Mouse (Mus musculus) gastrocnemius, postnatal 36 days (tissue): Measurements from ENCODE around the gene Cttnbp2. TPM values are rescaled to one million over a fixed set of nuclear protein-coding genes. Genes with fewer than 3 reads are reported as not detected.

Experiments
- DNase-seq, 2 experiments: peaks; one replicate each; pipeline ENCODE4 v3.0.0; 2022
- intact Hi-C: fragments of 180-260 bp; cut with DNase I; formaldehyde crosslinking; loops from one replicate; pipeline ENCODE4 v1.15.1; 2025
- long read RNA-seq, 2 experiments: library from polyadenylated mRNA; stranded (forward); transcript quantifications; one replicate each; pipeline ENCODE4 v2.0.0; 2021
- total RNA-seq, 2 experiments: library from RNA; stranded (reverse); gene quantifications; 2 replicates each; pipeline ENCODE4 v1.2.3; 2021

The Cttnbp2 gene
- 1 to 10 TPM in 1 of 2 experiments, under 1 TPM in 1; 0.62 to 1.0 TPM for total RNA-seq
- long read RNA-seq, experiment 1: 0 reads
- long read RNA-seq, experiment 2: 0 reads

DNA sequence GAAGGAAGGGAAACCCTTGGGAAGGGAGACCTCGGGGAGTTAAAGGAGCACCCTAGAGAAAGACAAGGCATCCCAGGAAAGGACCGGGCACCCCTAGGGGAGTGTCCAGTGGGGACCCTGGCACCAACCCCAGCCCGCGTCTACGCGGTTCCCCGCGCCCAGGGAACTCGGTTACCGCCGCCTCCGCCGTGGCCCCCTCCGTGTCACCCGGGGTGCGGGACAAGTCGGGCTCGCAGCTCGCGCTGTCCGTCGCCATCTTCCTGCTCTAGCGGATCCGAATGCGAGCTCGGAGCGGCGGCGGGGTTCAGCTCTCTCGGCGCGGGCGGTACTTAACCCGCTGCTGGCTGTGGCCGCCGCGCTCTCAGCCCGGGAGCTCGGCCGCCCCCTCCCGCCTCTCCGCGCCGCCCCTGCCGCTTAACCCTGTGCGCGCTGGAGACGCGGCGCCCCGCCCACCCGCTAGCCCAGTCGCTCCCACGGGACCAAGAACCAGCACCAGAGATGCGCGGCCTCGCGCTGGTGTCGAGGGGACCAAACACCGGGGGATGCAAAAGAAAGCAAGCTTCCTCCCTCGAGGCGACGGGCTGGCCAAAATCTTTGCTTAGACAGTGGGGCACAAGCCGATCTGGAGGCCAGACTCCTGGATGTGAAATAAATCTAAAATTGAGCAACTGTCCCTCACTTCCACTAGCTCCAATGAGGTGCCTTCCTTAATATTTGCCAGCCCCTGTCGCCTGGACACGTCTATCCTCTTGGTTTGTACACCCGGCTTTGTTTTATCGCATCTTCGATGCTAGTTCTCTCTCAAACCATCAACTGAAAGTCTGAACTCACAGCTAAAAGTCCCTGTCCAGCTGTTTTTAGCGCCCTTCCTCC is at the start of gene Cttnbp2:
Cttnbp2 (minus strand) TSS at position 364 of the 873 bp plus-strand sequence.
- peak; percentile 28 to 31 for DNase-seq
- intact Hi-C loops: no loop called here

DNA sequence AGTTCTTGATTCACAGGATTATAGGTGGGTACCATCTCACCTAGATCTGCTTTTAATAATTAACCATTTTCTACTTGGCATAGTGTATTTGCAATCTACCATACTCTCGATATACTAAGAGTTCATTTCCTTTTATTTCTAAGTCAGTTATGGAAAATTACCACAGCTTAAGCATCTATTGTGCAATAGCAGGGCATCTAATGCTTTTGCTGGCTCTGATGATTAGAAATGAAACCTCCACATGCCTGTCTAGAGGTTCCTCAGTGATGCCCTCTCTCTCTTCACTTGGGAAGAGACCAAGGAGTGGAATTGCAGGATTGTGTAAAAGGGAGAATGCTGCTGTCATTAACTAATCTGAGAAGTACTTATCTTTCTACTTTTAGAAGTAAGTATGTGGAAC is 44.4 kb upstream of the Cttnbp2 start:
- DNase-seq: no peak
- intact Hi-C loops: no loop called here

DNA sequence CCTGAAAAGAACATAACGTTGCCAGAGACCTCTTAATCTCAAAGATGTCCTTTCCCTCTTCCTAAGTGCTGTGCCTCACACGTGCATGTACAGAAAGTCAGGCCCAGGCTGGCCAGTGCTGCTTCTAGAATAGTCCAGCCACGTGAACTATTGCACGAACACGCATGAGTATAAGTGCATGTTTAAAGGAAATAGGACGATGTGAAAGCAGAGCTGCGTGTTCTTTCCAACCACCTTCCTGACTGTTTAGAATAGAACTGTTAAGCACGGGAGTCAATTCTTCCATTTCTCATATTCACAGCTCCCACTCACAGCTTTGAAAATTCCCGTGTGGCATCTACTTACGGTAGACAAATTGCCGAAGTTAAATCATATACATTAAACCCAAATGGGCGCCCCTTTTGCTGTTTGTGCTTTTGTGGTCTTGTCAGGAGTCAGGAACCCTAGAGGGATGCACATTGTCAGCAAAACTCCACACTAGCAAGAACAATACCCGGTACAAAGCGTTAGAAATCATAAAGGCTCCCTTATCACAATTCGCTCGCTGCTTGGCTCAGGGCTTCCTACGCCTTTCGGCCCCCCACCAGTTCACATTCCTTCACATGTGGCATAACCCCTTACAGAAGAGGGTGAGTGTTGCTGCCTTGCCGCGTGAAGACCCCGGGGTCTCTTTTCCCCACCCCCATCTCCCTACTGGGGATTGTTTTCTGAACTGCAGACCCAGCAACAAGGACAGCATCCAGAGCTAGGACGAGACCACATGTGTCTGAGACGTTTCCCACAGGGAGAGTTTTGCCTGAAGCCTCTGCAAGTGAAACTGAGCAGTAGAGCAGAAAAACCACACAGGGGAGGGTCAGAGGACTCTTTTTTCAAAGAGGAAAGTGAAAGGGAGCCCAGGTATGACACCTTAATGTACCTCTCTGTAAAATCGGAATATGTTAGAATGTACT is 33.1 kb upstream of the Cttnbp2 start:
- no peak for DNase-seq
- intact Hi-C loops: no loop called here

DNA sequence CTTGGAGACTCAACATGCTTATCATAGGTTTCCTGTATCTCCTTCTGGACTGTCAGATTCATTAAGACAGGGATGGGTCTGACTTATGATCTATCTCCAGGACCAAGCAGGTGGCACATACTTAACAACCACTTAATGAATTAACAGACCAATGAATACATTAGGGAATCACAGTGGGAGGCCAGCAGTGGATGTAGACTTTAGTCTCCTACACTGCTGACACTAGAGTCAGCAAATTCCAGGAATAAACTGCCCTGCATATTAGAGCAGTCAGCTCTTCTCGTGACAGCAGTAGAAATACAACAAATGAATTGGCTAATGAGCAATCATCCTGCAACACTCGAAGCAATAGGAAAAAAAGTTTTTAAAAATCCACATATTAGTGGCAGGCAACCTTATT is 29.2 kb upstream of the Cttnbp2 start:
- no peak for DNase-seq
- intact Hi-C loops: no loop called here

DNA sequence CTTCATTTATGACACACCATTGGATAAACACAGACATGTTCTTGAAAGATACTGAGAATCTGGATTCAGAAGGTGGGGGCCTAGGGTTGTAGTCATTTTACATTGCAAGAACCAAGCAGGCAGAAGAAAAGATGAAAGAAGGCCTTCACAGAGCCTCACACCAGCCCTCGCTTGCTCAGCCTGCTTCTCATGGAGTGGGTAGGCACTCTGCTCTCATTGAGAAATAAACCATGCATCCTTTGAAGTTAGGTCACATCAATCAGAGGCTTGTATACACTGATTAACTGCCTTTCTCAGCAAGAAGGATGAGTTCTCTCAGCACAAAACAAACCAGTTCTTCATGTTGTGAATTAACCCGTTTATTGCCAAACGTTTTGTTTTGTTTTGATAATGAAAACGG is 25.8 kb upstream of the Cttnbp2 start:
- intact Hi-C loops: no loop called here
- no peak for DNase-seq

DNA sequence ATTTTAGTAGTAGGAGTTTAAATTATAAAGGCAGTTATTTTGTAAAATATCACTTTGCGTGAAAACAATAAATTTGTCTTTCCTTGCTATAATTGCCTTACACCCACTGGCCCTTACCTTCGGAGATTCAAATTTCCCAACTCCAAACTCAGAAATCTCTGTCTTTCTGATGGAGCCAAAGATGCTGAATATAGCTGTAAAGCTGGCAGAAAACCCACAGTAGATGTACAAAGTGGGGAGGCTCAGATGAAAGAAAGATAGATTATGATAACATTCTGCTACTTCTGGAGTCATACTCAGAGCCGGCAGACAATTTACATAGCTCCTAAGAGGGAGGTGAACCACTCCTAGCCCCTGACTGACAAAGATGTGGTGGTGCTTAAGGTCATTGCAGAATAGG is 15.8 kb upstream of the Cttnbp2 start:
- DNase-seq: no peak
- intact Hi-C loops: no loop called here

DNA sequence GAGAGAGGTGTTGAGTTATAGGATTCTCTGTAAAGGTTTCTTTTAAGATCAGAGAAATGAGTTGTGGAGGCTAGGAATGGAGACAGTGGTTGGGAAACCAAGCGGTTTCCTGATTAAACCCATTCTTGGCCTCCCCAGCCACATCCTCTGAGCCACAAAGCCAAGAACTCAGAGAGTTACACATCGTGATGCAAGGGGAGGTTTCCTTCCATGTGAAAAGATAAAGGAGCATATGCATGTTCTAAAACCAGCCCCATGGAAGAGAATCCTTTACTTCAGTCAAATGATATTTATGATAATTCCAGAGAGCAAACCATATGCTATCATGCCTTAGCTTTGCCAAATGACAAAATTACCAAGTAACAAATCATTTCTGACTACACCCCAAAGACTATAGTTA is 3.0 kb upstream of the Cttnbp2 start:
- no peak for DNase-seq
- intact Hi-C loops: no loop called here

DNA sequence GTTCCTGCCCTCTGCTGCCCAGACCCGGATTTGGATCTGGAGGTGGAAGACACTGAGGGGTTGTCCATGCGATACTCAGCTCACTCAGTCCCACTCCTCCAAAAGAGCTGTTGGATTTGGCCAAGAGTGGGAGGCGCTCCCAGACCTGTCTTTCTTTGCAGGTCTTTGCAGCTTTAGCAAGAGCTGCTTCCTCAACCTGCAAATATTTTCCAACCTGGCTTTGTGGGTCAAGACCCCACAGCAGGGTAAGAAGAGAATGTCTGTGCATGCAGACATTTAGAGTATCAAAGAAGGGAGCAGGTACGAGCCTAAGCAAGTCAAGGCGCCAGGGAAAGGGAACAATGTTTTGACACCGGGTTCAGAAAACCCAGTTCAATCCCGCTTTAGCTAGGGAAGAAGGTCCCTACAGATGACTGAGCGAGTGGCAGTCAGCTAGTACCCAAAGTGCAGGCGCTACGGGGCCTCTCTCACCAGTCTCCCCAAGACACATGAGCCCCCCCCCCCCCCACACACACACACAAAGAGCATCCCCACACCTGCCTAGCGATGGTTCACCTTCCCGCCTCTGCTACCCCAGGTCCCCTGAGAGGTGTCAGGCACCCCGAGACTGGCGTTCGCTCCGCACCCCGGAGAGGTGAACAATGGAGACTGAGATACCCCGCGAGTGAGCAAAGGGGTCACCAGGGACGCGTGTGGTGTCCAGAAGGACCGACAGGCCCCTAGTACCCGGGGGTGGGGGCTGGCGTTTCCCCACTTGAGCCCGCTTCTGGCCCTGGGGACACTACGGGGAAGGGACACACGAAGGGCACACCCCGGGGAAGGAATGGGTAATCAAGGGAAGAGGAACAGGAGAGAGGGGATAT is 801 bp downstream of the Cttnbp2 start:
- intact Hi-C loops: no loop called here
- no peak for DNase-seq

DNA sequence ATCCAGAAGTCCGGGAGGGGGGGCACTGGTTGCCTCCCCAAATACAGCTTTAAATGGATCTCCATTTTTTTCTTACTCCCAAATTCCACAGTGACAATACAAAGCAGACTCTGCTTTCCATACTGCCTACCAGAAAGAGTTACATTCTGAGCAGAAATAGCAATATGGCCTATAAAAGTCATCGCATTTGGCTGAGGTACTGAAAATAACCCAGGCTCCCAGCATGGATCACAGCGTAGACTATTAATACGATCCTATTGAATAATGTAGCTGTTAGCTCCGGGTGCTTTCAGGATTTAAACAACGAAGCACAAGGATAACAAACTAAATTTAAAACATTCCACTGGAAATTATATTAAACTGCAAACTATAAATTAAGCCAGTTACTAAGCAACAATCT is 2.8 kb downstream of the Cttnbp2 start:
- DNase-seq: no peak
- intact Hi-C loops: no loop called here

DNA sequence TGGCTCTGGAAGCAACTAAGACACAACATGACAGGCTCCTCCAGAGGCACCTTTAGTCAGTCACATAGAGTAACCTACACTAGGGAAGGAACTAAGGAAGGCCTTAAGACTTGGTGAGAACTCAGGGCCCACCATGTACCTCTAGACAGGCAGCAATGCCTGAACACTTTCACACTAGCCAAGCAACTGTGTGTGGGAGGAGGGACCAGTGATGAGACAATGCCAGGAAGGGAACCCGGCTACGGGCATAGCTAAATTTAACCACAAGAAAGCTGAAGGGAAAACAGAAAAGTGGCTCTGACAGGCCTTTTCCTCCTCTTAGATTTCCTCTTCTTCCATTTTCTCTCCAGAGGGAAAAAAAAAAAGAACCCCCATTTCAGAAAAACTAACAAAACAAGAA is 6.6 kb downstream of the Cttnbp2 start:
- intact Hi-C loops: no loop called here
- DNase-seq: no peak

DNA sequence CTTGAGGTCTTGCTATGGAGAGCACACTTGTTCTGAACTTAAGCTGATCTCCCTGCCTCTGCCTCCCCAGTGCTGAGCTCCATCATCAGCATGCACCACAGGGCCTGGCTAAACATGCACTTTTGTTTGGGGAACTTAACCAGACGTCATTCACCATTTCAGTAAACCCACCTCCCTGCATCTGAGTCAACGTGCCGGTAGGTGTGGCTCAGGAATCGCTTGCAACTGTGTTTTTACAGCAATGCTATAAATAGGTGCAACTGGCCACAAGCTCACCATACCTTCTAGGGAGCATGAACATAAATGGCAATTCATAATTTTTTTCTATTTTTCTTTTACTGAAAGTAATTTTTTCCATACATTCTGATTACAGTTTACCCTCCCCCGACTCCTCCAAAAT is 14.8 kb downstream of the Cttnbp2 start:
- intact Hi-C loops: no loop called here
- DNase-seq: no peak

DNA sequence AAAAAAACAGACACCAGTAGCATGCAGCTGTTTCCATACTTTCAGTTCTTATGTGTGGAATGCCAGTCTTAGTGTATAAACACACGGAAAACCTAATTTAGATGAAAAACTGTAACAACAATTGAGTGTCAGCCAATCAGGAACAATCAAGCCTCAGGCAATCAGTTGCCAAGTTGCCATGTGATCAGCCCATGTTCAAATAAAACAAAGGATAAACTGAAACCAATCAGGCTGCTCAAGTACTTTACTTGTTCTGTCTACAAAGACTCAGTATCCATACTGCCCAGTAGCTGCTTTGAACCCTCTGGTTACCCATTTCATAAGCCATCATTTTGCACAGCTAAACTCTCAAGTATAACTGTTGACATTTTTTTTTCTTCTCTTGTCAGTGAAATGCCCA is 21.7 kb downstream of the Cttnbp2 start:
- DNase-seq: no peak
- intact Hi-C loops: no loop called here

DNA sequence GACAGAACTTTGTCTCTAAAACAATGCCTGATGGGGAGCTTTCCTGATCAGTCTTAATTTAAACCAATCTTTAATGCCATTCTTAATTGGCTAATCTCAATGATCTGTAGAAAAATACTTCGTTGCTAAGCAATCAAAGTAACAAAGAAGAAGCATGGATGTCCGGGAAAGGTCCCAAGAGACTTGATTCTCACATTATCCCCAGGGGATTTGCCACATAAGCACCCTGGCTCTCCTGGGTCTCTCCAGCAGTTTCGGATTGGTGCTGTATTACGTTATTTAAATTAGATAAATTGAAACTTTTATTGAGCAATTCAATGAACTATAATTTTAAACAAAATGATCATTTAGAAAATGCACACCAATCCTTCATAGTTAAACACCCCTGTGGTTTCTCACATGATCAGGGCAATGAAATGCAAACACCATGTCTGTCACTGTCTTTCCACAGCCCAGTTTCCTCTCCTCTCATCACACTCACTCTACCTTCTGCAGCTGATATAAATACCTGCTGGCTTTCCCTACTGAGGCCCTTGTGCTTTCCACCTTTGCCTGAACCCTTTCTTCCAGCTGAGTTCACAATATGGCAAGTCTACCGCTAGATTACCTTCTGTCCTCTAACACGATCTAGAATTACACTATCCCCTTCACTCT is 22.3 kb downstream of the Cttnbp2 start:
- intact Hi-C loops: no loop called here
- DNase-seq: no peak

DNA sequence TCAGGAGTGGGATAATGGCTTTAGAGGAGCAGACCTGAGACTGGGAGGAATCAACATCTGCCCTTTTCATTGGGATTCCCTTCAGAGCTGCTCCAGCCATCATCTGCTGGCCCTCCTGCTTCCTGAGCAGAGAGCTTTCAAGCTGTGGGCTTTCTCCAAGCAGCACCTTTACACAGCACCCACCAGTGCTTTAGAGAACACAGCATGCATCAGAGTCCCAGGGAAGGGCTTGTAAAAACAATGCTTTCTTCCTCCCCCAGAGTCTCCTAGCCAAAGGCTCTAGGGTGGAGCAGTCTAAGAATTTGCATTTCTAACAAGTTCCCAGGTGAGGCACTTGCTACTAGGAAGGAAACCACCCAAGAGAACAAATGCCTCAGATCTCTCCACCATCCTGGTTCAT is 29.6 kb downstream of the Cttnbp2 start:
- intact Hi-C loops: no loop called here
- DNase-seq: no peak

DNA sequence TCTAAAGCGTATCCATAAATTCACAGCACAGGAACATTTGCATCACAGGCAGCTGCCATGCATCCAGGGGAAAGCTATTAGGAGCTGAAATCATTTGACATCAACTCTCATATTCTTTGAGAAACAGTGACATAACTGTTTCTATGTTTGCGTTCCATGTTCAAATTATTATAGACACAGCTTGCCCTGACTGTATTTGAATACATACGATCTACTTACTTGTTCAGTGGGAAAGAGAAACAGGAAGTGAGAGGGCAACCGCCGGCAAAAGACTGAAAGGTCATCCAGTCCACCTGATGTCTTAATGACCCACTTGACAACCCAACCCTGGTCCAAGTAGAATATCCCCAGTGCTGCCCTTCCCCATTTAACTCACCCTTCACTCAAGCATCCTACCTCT is 30.6 kb downstream of the Cttnbp2 start:
- intact Hi-C loops: no loop called here
- DNase-seq: no peak

DNA sequence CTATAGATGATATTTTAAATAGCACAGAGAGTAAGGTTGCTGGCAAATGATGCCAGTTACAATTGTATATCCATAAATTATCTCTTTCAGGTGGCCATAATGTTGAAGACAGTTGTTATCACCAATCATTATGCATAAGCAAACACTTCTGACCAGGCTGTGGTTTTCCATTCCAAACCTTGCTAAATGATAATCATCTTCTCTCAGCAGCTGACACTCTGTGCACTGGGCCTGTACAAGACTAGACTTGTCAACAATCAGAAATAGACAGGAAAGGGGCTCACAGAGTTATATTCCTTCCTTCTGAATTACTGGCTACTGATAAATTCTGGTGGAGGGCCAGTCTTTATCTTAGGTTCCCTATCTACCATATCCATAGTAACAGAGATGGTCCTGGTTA is 32.1 kb downstream of the Cttnbp2 start:
- no peak for DNase-seq
- intact Hi-C loops: no loop called here

DNA sequence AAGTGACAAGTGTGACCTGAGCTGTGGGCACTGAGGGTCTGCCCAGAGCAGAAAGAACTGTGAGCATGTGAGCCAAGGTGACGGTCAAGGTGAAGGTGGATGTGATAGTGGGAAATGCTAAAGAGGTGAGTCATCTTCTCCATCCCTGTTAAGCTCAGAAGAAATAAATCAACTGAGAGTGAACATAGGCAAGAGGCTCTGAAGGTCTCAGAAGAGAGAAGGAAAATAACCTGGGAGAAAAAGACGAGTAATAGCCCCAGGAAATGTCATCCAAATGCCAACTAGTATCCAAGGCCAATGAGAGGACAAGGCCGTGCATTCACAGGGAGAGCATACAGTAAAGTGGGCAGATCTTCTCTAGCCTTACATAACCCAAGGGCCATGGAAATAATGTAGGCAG is 32.9 kb downstream of the Cttnbp2 start:
- no peak for DNase-seq
- intact Hi-C loops: no loop called here

DNA sequence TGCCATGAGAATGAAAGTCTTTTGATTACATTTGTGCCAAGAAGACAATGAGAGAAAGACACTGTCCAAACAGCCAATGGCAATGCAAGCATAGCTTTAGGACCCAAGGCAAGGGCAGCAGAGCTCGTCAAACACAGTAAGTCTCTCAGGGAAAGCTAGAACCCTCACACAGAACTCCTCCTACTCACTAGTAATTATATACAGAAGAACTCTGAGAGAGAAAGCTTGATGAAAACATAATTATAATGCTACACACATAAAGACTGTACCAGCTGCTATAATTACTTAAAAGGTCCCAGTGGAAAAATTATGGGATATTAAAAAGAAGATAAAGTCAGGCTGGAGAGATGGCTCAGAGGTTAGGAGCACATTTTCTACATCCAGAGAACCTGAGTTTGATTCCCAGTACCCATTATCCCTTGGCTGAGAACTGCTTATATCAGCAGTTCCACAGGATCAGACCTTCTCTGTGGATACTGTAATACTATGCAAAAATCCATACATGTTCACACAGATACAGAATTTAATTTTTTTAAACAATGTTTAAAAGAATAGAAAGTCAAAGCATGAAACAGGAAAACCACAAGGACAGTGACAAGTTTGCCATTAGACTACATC is 37.2 kb downstream of the Cttnbp2 start:
- intact Hi-C loops: no loop called here
- no peak for DNase-seq

DNA sequence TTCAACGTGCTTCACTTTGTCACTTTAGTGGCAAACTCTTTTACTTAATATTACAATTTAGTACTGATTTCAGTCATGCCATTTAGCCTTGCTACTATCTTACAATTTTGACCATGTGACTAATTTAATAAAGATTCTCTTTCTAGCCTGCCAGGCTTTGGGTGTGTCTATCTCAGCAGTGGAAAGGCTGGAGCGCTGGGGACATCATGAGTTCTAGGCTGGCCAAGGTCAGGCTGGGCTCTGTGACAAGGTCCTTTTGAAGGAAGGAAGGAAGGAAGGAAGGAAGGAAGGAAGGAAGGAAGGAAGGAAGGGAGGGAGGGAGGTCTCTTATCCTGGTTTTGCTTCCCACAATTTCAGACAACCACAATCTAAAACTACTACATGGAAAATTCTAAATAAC is 39.7 kb downstream of the Cttnbp2 start:
- no peak for DNase-seq
- intact Hi-C loops: no loop called here

DNA sequence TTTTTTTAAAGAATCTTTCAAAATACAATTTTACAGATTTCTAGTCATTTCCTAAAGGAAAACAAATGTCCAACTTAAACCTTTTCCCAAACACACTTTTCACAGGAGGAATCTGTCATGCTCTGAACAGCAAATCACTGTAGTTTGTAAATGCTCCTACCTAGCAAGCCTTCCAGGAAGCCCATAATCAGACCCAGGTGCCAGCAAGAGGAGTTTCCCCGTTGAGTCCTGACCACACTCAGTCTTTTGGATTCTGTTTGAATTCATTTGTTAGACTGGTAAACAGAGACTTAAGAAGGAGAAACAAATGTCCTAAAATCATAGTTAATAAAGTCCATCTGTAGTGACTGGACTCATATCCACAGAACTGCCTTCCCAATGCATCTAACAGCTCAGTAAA is 40.1 kb downstream of the Cttnbp2 start:
- no peak for DNase-seq
- intact Hi-C loops: no loop called here
